Mouse (Mus musculus): ENCODE data around the gene Tmem121b.

The Tmem121b gene

GRCm38 (mm10) chr6:120493374-120494181 lies at the start of gene Tmem121b:
Tmem121b (minus strand) TSS chr6:120493807.
- peak; percentile 78 to 90 for DNase-seq (ENCODE audit: low spot score in 2 of 2)

- no peak for DNase-seq (ENCODE audit: low spot score in 2 of 2)
Observed at GRCm38 (mm10) chr6:120542061-120542460, 48.5 kb upstream of the Tmem121b start.

GRCm38 (mm10) chr6:120541386-120541785 lies 47.8 kb upstream of the Tmem121b start:
- no peak for DNase-seq (ENCODE audit: low spot score in 2 of 2)

- DNase-seq (ENCODE audit: low spot score in 2 of 2): no peak
Observed at GRCm38 (mm10) chr6:120539781-120540231, 46.2 kb upstream of the Tmem121b start.

GRCm38 (mm10) chr6:120539132-120539759 lies 45.6 kb upstream of the Tmem121b start:
- DNase-seq (ENCODE audit: low spot score in 2 of 2): peak in 1 of 2 experiments; percentile 69

GRCm38 (mm10) chr6:120536337-120536736 lies 42.7 kb upstream of the Tmem121b start:
- DNase-seq (ENCODE audit: low spot score in 2 of 2): no peak

- DNase-seq (ENCODE audit: low spot score in 2 of 2): no peak
Observed at GRCm38 (mm10) chr6:120532594-120532993, 39.0 kb upstream of the Tmem121b start.

GRCm38 (mm10) chr6:120531020-120531965 lies 37.7 kb upstream of the Tmem121b start, which contains the start of gene Hdhd5:
Hdhd5 (minus strand) TSS chr6:120531319.
- DNase-seq (ENCODE audit: low spot score in 2 of 2): peak; percentile 71 to 92

GRCm38 (mm10) chr6:120529123-120529522 lies 35.5 kb upstream of the Tmem121b start:
- DNase-seq (ENCODE audit: low spot score in 2 of 2): no peak

- no peak for DNase-seq (ENCODE audit: low spot score in 2 of 2)
Observed at GRCm38 (mm10) chr6:120524796-120525195, 31.2 kb upstream of the Tmem121b start.

- DNase-seq (ENCODE audit: low spot score in 2 of 2): no peak
Observed at GRCm38 (mm10) chr6:120519647-120520046, 26.0 kb upstream of the Tmem121b start.

- peak in 1 of 2 experiments; percentile 39 for DNase-seq (ENCODE audit: low spot score in 2 of 2)
Observed at GRCm38 (mm10) chr6:120517311-120517710, 23.7 kb upstream of the Tmem121b start.

GRCm38 (mm10) chr6:120516879-120517278 lies 23.3 kb upstream of the Tmem121b start:
- no peak for DNase-seq (ENCODE audit: low spot score in 2 of 2)

GRCm38 (mm10) chr6:120516422-120516821 lies 22.8 kb upstream of the Tmem121b start:
- no peak for DNase-seq (ENCODE audit: low spot score in 2 of 2)

GRCm38 (mm10) chr6:120511212-120511611 lies 17.6 kb upstream of the Tmem121b start:
- no peak for DNase-seq (ENCODE audit: low spot score in 2 of 2)

- peak; percentile 66 to 84 for DNase-seq (ENCODE audit: low spot score in 2 of 2)
Observed at GRCm38 (mm10) chr6:120510425-120510824, 16.8 kb upstream of the Tmem121b start.

- DNase-seq (ENCODE audit: low spot score in 2 of 2): no peak
Observed at GRCm38 (mm10) chr6:120509975-120510374, 16.4 kb upstream of the Tmem121b start.

GRCm38 (mm10) chr6:120508645-120509044 lies 15.0 kb upstream of the Tmem121b start:
- no peak for DNase-seq (ENCODE audit: low spot score in 2 of 2)

- DNase-seq (ENCODE audit: low spot score in 2 of 2): no peak
Observed at GRCm38 (mm10) chr6:120505531-120505930, 11.9 kb upstream of the Tmem121b start.

- DNase-seq (ENCODE audit: low spot score in 2 of 2): peak; percentile 69 to 77
Observed at GRCm38 (mm10) chr6:120504051-120504450, 10.4 kb upstream of the Tmem121b start.

GRCm38 (mm10) chr6:120496544-120496943 lies 2.9 kb upstream of the Tmem121b start:
- DNase-seq (ENCODE audit: low spot score in 2 of 2): no peak

All from left cerebral cortex, adult 9 months (tissue).